Mouse (Mus musculus) lung, postnatal 0 days (tissue): ENCODE results near the gene Prdm16. TPM values are rescaled to one million over a fixed set of nuclear protein-coding genes. Genes with fewer than 3 reads are reported as not detected.

Experiments
- ATAC-seq: fragments of 200-750 bp; cut with Nextera tagmentation; 2 replicates; pipeline ENCODE4 v1.8.0; 2017; ENCODE audit warnings: moderate library complexity
- DNase-seq: peaks from one replicate; pipeline ENCODE4 v3.0.0-alpha.2; 2016; ENCODE audit warnings: low spot score
- H3K27ac ChIP-seq: fragments of 300-500 bp; sonication (generic); 2 replicates; pipeline ENCODE4 v1.5.1; 2014; ENCODE audit warnings: antibody characterized with exemption, mild to moderate bottlenecking, low read length, mixed read lengths
- H3K27me3 ChIP-seq: fragments of 300-500 bp; sonication (generic); replicated peaks from 2 replicates; pipeline ENCODE4 v1.6.1; 2014; ENCODE audit warnings: low read length, mixed read lengths; ENCODE audit not compliant: insufficient read depth
- H3K36me3 ChIP-seq: fragments of 300-500 bp; sonication (generic); 2 replicates; pipeline ENCODE4 v1.6.1; 2014; ENCODE audit warnings: low read length, mixed read lengths; ENCODE audit not compliant: insufficient read depth
- H3K4me1 ChIP-seq: fragments of 300-500 bp; sonication (generic); 2 replicates; pipeline ENCODE4 v1.6.1; 2014; ENCODE audit warnings: antibody characterized with exemption, low read depth, low read length, mixed read lengths; ENCODE audit not compliant: insufficient read depth
- H3K4me2 ChIP-seq: fragments of 300-500 bp; sonication (generic); replicated peaks from 2 replicates; pipeline ENCODE4 v1.6.1; 2014; ENCODE audit warnings: low read depth, mild to moderate bottlenecking, low read length, moderate library complexity, mixed read lengths
- H3K4me3 ChIP-seq: fragments of 300-500 bp; sonication (generic); 2 replicates; pipeline ENCODE4 v1.5.1; 2014; ENCODE audit warnings: low read depth, low read length
- H3K9ac ChIP-seq: fragments of 300-500 bp; sonication (generic); replicated peaks from 2 replicates; pipeline ENCODE4 v1.6.1; 2014; ENCODE audit warnings: low read depth, mild to moderate bottlenecking
- H3K9me3 ChIP-seq: fragments of 300-500 bp; sonication (generic); 2 replicates; pipeline ENCODE4 v1.6.1; 2016; ENCODE audit warnings: low read length, mixed read lengths
- CTCF ChIP-seq: IDR thresholded peaks from 2 replicates; pipeline ENCODE4 v1.5.1; 2016; ENCODE audit warnings: antibody characterized with exemption, mild to moderate bottlenecking
- EP300 ChIP-seq: IDR thresholded peaks from 2 replicates; pipeline ENCODE4 v1.6.1; 2016; ENCODE audit warnings: antibody characterized with exemption, mild to moderate bottlenecking, control low read depth
- WGBS: fragments of 180-500 bp; shearing (Covaris S2); extraction: QIAGEN DNeasy Blood & Tissue Kit; methylation state at CpG from one replicate; pipeline ENCODE4 v1.1.7; 2014; 5-methylcytosine and 5-hydroxymethylcytosine counted together
- polyA plus RNA-seq: library from polyadenylated mRNA; unstranded; fragments of >200 nt; fragmentation: Nextera tagmentation; extraction: Ambion mirVana; gene quantifications from 2 replicates; pipeline ENCODE4 v1.2.1, GENCODE M21; 2015

Gene Prdm16
- polyA plus RNA-seq, 1 experiment from 2014 or later: 15.2 TPM

GRCm38 (mm10) chr4:154512518-154513090, 124.1 kb downstream of the Prdm16 start:
- Histone ChIP-seq H3K9ac (no peak overlapping the region), H3K27me3 (no peaks in the 10 kb centered on the region), H3K9me3 (no peaks in the 10 kb centered on the region), H3K4me3 (no peak overlapping the region), H3K4me1 (no peaks in the 10 kb centered on the region; the same call in 1 of the 2 replicates), H3K27ac (no peak overlapping the region), H3K36me3 (no peaks in the 10 kb centered on the region), H3K4me2 (no peak overlapping the region)
- TF ChIP-seq EP300 (no peak), CTCF (no peak)
- ATAC-seq: no peak
- DNase-seq: no peak
- WGBS: 54% methylated on average over 15 of the region's 15 CpGs

- H3K9ac ChIP-seq: no peak overlapping the region
- H3K27ac ChIP-seq: no peak overlapping the region
- no peak overlapping the region for H3K4me2 ChIP-seq
- DNase-seq (no peak), ATAC-seq (no peak)
- 43% methylated on average over 4 of the region's 4 CpGs for WGBS
- no peaks in the 10 kb centered on the region for H3K9me3 ChIP-seq
- H3K27me3 ChIP-seq: no peaks in the 10 kb centered on the region
- no peaks in the 10 kb centered on the region for H3K36me3 ChIP-seq
- no peak overlapping the region for H3K4me3 ChIP-seq
- H3K4me1 ChIP-seq: no peaks in the 10 kb centered on the region; the same call in 1 of the 2 replicates
- TF ChIP-seq EP300 (no peak), CTCF (no peak)
Observed at GRCm38 (mm10) chr4:154511767-154512166, 124.9 kb downstream of the Prdm16 start.

- Histone ChIP-seq H3K4me1 (no peaks in the 10 kb centered on the region; the same call in 1 of the 2 replicates), H3K9me3 (no peaks in the 10 kb centered on the region), H3K4me2 (no peak overlapping the region), H3K36me3 (no peaks in the 10 kb centered on the region), H3K27me3 (0 out of 2 replicates have a peak, but pooled peaks cover 3% of the 10 kb centered on the region), H3K9ac (no peak overlapping the region), H3K27ac (no peak overlapping the region), H3K4me3 (no peak overlapping the region)
- no peak for TF ChIP-seq EP300
- 21% methylated on average over 20 of the region's 20 CpGs for WGBS
- DNase-seq (no peak), ATAC-seq (no peak)
Observed at GRCm38 (mm10) chr4:154506774-154507435, 129.8 kb downstream of the Prdm16 start.

GRCm38 (mm10) chr4:154505313-154505712, 131.4 kb downstream of the Prdm16 start:
- TF ChIP-seq EP300 (no peak), CTCF (no peak)
- Histone ChIP-seq H3K27ac (no peak overlapping the region), H3K4me2 (no peak overlapping the region), H3K27me3 (0 out of 2 replicates have a peak, but pooled peaks cover 3% of the 10 kb centered on the region), H3K4me3 (no peak overlapping the region), H3K4me1 (peaks cover 4% of the 10 kb centered on the region; the same call in 1 of the 2 replicates), H3K9ac (no peak overlapping the region), H3K9me3 (no peaks in the 10 kb centered on the region), H3K36me3 (no peaks in the 10 kb centered on the region)
- 78% methylated on average over 5 of the region's 5 CpGs for WGBS
- DNase-seq (no peak), ATAC-seq (no peak)

GRCm38 (mm10) chr4:154503260-154503829, 133.3 kb downstream of the Prdm16 start:
- no peak overlapping the region for H3K9ac ChIP-seq
- no peak overlapping the region for H3K27ac ChIP-seq
- no peaks in the 10 kb centered on the region for H3K36me3 ChIP-seq
- no peaks in the 10 kb centered on the region for H3K9me3 ChIP-seq
- 46% methylated on average over 21 of the region's 21 CpGs for WGBS
- no peak overlapping the region for H3K4me2 ChIP-seq
- DNase-seq (no peak), ATAC-seq (no peak)
- TF ChIP-seq EP300: no peak
- TF ChIP-seq CTCF: no peak
- 0 out of 2 replicates have a peak, but pooled peaks cover 3% of the 10 kb centered on the region for H3K27me3 ChIP-seq
- no peak overlapping the region for H3K4me3 ChIP-seq
- peaks cover 9% of the 10 kb centered on the region for H3K4me1 ChIP-seq

GRCm38 (mm10) chr4:154502403-154503000, 134.2 kb downstream of the Prdm16 start:
- DNase-seq: no peak
- H3K4me2 ChIP-seq: no peak overlapping the region
- no peak for ATAC-seq
- TF ChIP-seq CTCF (no peak), EP300 (no peak)
- H3K27me3 ChIP-seq: 0 out of 2 replicates have a peak, but pooled peaks cover 3% of the 10 kb centered on the region
- H3K4me3 ChIP-seq: no peak overlapping the region
- peaks cover 9% of the 10 kb centered on the region for H3K4me1 ChIP-seq
- WGBS: 61% methylated on average over 16 of the region's 16 CpGs
- no peak overlapping the region for H3K9ac ChIP-seq
- no peaks in the 10 kb centered on the region for H3K36me3 ChIP-seq
- H3K9me3 ChIP-seq: no peaks in the 10 kb centered on the region
- no peak overlapping the region for H3K27ac ChIP-seq
